Mouse (Mus musculus) 416B (cell line): Measurements from ENCODE around the gene Kcnk3.

ENCODE experiments used
- DNase-seq: peaks from one replicate; pipeline ENCODE4 v3.0.0; 2011; ENCODE audit warnings: low read depth

Gene Kcnk3

DNA sequence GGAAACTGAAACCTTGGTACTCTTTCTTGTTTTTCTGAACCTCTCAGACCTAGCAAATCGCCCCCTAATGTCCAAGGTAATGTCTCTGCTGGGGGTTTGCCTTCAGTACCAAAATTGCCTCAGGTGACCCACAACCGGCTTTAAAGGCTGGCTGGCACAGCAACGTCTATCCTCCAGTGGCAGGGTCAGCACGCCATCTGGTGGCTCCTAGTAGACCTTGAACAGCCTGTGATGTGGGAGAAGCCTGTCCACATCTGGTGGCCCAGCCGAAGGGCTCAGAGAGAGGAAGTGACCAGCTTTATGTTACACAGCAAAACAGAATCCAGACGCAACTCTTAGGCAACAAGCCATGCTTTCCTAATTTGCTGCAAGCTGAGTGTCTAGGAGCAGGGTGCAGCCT is 50.1 kb downstream of the Kcnk3 start:
- DNase-seq = peak; percentile 82

DNA sequence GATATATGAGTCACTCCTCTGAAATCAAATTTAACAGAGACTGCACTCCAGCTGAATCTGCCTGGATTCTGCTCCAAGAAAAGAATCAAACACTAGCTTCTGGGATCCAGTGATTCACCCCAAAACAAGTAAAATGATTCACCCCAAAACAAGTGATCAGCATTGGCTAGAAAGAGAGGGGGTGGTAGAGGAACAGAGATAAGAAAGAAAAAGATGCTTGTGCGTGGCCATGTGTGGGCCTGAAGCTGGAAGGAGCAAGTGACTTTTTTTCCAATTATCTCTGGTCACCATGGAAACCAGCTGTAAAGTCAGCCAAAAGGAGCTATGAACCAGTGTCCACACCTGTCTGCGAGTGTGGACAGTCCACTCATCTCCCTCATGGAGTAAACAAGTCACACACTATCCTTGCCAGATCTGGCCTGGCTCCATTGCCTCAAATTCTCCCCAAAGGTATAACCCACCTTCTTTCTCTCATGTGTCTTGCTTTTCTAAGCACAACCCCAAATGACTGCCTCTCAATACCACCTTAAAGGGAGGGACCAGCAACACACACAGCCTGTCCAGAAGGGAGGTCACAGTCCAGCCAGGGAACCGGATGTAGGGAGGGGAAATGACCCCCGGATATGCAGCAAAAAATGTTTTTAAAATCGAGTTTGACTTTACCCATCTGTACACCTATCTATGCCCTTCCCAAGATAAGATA is 55.7 kb downstream of the Kcnk3 start:
- no peak for DNase-seq

DNA sequence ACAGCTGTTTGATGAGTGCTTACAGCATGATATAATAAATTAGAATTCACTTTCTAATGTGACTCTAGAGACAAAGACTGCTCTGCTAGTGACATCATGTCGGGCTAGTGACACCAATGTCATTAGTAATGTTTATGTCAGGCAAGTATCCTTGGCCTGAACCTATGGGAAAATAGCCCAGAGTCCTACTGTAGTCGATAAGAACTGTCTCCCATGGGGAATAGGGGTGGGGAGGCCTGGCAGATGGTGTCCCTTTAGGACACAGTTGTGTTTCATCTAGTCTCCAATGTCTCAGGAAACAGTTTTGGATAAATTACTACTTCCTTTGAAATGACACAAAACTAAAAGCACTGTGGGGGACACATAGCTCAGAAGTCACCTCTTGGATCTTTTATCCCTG is 58.1 kb downstream of the Kcnk3 start:
- DNase-seq = no peak

DNA sequence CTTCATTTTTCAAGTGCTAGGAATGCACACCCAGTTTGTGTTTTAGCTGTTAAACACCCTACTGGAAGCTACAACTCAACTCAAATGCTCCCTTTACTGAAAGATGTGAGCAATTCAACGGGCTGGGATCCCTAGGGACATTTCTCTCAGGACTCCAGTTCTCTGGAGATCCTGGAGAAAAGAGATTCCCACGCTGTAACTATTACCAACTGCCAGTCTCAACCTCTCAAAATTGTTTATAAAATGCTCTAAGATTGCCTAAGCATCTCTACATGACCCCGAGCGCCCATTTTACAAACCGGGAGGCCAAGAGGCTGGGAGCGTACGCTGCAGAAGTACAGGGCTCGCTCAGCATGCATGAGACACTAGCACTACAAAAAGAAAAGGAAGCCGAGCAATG is 59.4 kb downstream of the Kcnk3 start:
- DNase-seq = no peak

DNA sequence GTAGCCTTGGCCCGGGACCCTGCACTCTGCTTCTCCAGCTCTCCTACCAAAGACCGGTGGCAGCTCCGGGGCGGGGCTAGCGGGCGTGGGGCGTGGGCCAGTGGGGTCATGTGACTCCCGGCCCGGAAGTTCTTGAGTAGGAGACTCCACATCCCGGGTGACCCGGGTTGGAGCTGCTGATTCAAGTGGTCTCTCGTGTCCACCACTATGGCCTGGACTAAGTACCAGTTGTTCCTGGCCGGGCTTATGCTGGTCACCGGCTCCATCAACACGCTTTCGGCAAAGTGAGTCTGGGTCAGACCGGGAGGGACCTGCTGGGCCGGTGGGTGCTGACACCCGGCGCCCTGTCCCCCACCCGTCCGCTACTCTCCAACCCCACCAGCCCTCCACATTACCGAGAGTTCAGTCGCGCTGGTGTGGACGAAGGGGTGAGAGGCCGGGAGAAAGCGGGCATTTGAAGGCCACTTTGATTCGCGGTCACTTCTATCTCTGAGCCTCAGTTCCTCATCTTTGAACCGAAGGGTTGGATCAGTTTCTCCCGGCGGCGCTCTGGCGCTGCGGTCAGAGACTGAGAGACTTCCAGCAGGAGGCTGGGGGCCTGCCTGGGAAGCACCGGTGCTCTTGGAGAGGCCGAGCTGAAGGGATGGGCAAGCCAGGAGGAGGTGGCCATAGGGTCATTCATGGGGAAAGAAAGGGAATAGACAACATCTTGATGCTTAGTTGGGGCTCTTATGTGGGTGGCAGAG is 60.0 kb downstream of the Kcnk3 start, which contains the start of gene Slc35f6:
Gene Slc35f6, plus strand, starts transcription at position 119 of the 746 bp plus-strand sequence.
- peak; percentile 81 for DNase-seq

DNA sequence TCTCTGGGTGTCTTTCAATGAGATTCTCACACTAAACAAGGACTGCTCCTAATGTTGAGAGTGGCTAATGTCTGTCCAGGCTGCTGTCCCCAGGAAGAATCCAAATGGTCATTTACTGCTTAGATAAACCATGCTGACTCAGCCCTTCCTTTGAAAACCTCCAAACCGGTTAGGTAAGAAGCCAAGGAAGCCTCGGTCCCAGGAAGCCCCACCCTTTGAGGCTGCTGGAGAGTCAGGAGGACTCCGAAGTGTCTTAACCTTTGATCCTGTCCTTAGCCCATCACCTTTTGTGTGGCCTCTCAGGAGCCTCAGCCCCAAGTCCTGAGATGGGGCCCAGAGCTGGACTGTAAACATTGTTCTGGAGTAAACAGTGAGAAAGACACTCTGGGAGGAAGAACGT is 61.6 kb downstream of the Kcnk3 start:
- no peak for DNase-seq

DNA sequence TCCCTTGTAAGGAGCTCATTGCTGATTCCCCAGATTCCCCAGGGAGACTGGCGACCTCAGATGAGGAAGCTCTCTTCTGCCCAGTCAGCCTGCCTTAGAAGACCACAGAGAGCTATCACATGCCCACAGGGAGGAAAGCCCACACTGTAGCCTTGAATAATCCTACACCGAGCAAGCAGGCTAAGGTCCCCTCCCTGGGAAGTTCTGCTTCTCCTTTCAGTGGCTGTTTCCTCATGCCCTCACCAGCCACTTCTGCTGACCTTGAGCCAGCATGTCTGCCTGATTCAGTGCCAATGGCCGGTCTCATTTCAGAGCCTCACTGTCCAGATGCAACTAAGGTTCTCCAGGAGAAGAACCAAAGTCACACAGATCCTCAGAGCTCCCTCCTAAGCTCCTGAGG is 62.8 kb downstream of the Kcnk3 start:
- DNase-seq = peak; percentile 79

DNA sequence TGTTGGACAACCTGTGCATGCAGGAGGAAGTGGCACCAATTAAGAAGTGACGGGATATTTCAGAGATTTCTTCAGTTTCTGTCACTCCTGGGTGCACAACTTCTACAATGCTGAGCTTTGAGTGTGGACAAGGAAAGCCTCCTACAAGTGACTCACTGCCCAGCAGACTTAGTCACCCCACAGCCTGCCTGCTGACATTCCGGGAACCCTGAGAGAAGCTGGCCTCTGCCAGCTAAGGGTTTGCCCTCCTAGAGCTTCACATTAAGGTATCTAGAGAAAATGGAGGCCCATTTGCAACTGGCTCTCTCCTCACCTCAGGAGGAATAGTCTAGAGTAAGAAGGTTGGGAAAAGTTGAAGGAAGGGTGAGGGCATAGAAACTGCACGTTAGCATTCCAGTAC is 63.6 kb downstream of the Kcnk3 start:
- DNase-seq = peak; percentile 29

DNA sequence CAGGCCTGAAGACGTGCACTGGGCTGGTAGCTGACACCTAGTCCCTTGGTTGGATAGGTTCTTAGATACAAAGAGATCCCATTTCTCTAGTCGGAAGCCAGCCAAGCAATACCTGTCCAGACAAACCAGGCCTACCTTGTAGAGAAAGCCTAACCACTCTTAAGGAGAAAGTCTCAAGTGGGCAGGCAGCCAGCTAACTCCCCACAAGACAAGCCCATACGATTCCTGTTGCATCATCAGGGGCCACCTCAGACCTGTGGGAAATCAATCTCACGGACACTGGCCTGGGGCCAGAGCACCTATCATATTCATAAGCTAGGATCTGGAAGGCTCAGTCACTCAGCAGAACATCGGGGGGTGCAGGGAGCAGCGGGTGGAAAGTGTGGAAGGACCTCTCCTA is 65.3 kb downstream of the Kcnk3 start:
- peak; percentile 69 for DNase-seq

DNA sequence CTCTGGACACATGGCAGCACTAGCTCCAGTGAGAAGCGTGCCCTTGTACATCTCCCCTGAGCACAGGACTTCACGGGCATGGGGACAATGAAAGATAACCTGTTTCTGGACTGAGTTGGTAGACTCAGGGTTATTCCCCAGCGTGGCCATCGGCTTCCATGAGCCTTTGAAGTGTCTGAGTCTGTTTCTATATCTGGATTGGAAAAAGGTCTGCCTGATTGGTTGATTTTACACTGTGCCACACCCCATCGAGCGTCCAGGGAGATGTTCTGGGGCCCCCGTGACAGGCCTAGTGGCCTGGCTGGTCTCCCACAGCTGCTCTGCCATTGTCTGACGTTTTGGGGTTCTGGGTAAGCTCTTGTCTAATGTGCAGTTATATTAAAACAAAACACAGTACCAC is 67.1 kb downstream of the Kcnk3 start:
- DNase-seq = no peak

DNA sequence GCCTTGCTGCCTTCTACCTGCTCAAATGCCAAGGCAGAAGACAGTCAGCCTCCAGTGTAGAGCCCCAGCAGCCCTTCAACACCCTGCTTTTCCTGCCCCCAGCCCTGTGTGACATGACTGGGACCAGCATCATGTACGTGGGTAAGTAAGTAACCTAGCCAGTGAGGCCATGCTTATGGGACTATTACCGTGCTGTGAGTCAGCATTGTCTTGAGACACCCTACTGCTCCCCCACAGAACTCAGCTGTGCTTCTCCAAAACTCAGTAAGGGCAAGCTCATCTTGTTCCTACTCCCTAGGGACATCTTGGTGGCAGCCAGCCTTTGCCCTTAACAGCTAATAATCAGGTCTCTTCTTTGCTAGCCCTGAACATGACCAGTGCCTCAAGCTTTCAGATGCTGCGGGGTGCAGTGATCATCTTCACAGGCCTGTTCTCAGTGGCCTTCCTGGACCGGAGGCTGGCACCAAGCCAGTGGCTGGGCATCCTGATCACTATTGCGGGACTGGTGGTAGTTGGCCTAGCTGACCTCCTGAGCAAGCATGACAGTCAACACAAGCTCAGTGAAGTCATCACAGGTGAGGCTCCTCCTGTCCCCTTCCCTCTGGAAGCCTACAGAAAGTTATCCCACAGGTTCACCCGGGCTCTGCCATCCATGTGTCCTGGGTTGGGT is 67.7 kb downstream of the Kcnk3 start:
- no peak for DNase-seq

DNA sequence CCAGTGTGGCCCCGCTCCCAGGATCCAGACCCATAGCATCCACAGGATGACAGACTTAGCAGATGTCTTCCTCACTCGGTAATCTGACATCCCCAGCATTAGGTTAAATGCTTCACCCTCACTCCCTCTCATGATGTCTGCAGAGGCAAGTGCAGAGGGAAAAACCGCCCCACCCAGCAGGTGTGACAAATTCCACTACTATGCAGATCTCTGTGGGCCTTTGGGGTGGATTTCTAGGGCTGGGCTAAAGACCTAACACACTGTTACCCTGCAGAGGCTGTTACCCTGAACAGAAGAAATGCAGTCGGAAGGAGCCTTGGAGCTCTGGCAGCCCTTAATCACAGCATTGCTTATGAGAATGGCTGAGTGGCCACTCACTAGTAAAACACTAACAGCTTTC is 71.1 kb downstream of the Kcnk3 start:
- no peak for DNase-seq

DNA sequence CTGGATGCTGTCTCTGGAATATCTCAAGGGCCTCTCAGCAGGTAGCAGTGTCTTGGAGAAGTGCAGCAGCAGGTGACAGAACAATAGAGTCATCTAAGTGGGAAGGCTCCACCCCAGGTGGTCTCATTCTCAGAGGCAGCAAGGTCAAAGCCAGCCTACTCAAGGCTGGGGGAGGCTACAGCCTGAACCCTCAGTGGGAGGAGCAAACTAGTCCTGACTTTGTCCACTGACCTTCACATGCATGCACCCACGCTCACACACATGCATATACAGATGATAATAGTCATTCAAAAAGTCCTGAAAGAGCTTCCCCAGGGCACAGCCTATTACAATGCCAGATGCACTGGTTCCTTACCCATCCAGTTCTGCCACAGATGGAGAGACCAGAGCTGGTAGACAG is 72.3 kb downstream of the Kcnk3 start:
- DNase-seq = no peak

DNA sequence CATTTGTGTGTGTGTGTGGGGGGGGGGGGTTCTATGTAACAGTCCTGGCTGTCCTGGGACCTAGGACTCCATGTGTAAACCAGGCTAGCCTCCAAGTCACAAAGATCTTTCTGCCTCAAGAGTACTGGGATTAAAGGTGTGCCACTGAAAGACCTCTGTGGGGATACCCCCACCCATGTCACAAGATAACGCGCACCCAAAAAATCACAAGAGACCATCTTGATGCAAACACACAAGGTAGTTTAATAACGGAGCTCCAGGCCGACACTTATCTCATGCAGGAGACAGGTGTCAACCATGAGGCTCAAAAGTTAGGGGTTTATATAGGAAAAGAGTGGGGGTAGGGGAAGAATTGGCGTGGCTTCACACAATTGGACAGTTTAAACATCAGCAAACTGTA is 72.8 kb downstream of the Kcnk3 start:
- no peak for DNase-seq

DNA sequence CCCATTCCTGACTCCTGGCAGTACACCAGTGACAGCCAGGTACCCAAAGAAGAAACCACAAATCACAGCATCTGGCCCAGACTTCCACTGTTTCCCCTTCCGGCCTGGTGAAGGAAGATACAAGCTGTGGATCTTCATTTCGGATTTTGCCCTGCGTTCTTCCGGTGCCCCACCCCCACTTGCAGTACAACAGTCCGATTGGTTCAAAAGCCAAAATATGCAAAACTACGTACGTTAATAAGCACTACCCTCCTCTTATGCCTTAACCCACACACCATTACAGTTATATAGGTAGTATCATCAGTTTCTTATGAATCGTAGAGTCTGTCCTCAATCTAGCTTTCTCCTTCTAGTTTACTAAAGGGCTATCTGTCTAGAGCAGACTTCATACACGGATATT is 77.4 kb downstream of the Kcnk3 start:
- DNase-seq = no peak

DNA sequence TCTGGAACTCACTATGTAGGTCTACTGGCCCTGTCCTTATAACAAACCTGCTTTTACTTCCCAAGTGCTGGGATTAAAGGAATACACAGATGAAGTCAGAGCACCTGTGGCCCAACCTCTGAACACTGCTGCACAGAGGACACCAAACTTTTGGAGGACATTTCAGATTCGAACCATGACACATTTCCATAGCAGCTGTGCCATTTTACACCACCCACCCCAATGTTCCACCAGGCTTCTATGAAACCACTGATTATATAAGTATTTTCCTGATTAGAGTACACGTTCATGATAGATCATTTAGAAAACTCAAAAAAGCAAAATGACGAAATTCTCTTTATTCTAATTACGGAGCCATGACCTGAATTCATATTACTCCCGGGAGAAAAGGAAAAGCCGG is 78.0 kb downstream of the Kcnk3 start:
- no peak for DNase-seq

DNA sequence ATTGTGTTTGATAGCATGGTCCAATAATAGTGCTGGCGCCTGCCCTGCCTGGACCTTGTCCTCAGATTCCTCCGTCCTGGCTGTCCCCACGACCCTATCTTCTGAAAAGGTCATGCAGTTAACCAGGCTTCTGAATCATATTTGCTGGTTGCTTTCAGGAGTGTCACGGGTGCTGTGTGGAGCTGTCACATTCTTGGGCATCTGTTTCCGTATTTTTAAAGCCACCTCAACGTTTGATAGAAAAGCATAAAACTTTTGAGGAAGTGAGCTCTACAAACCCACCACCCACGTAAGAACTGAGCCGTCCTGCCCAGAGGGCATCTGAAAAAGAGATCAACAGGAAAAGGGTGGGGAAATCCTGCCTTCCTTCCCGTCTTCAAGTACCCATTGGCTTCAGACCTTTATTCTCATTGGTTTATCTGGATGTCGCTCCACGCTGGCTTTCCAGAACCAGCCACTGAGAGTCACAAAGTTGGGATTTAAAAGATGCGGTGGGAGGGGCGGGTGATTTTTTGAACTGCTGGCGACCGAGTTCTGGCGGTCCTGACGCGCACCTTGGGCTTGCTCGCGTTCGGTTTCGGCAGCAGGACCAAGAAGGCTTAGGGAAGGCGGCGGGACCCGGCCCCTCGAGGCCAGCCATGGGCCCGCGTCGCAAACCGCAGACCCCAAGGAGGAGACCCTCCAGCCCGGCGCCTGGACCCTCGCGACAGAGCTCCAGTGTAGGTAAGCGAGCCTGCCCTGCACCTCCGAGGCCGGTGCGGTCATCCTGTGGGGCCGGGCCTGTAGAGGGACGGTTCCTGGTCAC is 78.6 kb downstream of the Kcnk3 start, which contains the start of gene Cenpa:
Gene Cenpa, plus strand, starts transcription at position 387 of the 805 bp plus-strand sequence.
- DNase-seq = peak; percentile 99

DNA sequence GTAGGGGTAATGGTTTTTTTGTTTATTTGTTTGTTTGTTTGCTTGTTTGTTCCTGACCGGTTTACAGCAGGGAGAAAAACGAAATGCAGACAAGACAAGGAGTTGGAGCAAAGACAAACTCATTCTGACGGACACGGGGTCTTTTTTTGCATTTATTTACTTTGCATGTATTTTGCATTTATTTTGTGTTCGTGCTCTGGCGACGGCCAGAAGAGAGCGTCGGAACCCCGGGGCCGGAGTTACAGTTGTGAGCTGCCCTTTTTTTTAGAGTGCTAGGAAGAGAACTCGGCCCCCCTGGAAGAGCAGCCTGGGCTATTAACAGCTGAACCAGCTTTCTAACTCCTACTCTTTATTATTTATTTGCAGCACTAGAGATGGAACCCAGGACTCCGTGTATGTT is 79.2 kb downstream of the Kcnk3 start:
- peak; percentile 27 for DNase-seq

DNA sequence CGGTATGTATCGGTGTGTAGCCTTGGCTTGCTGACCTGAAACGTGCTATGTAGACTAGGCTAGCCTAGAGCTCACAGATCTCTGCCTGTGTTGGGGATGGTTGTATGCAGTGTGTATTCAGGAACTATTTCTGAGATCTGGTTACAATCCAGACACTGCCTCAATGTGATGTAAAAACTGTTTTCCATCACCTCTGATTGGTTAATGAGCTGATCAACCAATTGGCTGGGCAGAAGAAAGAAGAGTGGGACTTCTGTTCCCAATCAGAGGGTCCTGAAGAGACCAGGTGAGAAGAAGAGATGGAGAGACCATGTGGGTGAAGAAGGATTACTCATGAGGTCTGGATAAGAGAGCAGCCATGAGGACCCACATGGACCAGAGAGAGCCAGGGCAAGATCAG is 79.7 kb downstream of the Kcnk3 start:
- peak; percentile 34 for DNase-seq

DNA sequence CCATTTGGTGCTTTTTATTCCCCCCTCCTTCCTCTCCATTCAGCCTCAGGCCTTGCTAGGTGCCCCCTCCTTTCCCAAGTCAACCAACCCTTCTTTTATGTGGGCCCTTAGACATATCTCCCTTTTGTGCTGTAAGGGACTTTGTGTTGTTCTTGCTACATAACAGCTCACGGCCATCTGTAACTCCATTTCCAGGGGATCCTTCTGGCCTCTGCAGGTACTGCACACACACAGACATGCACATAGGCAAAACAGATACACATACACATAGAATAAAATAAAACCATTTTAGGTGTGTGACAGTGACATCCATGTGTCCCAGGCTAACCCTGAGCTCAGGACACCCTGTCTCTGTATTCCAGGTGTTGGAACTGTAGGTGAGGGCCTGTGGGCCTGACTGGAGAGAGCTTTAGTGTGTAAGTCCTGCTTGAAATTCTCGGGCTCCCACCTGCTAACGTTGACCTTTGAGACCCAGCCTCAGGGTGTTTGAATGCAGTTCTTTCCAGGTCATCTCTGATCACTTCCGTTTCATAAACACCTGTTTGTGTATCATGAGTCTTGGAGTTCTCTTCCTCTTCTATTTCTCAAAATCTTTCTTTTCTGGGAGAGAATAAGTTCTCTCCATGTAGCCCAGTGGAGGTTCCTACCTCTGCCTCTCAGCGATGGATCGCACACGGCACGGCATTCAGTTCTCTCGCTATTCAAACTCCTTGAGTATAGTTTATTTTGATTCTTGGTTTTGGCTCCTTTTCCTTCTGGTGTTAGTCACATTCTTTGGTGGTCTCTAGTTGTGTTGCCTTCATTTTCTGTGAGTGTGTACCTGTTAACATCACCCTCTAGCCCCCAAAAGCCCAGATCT is 80.9 kb downstream of the Kcnk3 start:
- no peak for DNase-seq

DNA sequence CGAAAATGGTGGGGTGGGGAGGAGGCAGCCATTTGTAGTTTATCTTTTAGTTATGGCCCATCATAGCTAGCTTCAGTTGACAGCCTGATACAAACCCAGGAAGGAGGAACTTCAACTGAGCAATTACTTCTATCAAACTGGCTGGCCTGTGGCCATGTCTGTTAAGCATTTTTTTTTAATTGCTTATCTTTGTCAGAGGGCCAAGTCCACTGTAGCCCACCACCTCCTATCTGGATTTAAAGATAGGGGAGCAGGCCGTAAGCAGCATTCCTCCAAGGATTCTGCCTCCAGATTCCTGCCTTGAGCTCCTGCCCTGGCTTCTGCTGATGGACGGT is 81.5 kb downstream of the Kcnk3 start:
- no peak for DNase-seq
